Mouse (Mus musculus) heart, adult 2 months (tissue): Measurements from ENCODE around the gene Ntrk3. TPM values are rescaled to one million over a fixed set of nuclear protein-coding genes. Genes with fewer than 3 reads are reported as not detected.

Source experiments
- DNase-seq, 2 experiments: peaks; one replicate each; pipeline ENCODE4 v3.0.0; 2021
- H3K27ac ChIP-seq: fragments of 200-600 bp; 2 replicates; pipeline ENCODE4 v1.8.1; 2022
- H3K27me3 ChIP-seq: fragments of 200-500 bp; 2 replicates; pipeline ENCODE4 v1.6.1; 2012; ENCODE audit warnings: mild to moderate bottlenecking, low read length, inconsistent platforms, mixed read lengths; ENCODE audit not compliant: control insufficient read depth, insufficient read depth
- H3K36me3 ChIP-seq: fragments of 200-500 bp; 2 replicates; pipeline ENCODE4 v1.6.1; 2012; ENCODE audit warnings: low read length, inconsistent platforms; ENCODE audit not compliant: control insufficient read depth, insufficient read depth
- H3K4me1 ChIP-seq: fragments of 200-500 bp; 2 replicates; pipeline ENCODE4 v1.6.1; 2011; ENCODE audit warnings: low read length; ENCODE audit not compliant: control insufficient read depth, insufficient read depth
- H3K4me3 ChIP-seq: fragments of 200-600 bp; 2 replicates; pipeline ENCODE4 v1.8.1; 2022
- H3K79me2 ChIP-seq: fragments of 200-500 bp; replicated peaks from 2 replicates; pipeline ENCODE4 v1.6.1; 2012; ENCODE audit warnings: mild to moderate bottlenecking, inconsistent platforms, low read length, moderate library complexity, mixed read lengths; ENCODE audit not compliant: control insufficient read depth, insufficient read depth
- H3K9ac ChIP-seq: fragments of 200-500 bp; 2 replicates; pipeline ENCODE4 v1.6.1; 2012; ENCODE audit warnings: low read depth, mild to moderate bottlenecking, control low read depth, inconsistent platforms, low read length, mixed read lengths
- CTCF ChIP-seq: fragments of 200-600 bp; IDR thresholded peaks from 2 replicates; pipeline ENCODE4 v1.8.1; 2022; ENCODE audit warnings: antibody characterized with exemption, mild to moderate bottlenecking, moderate library complexity
- EP300 ChIP-seq: fragments of 200-500 bp; IDR thresholded peaks from 2 replicates; pipeline ENCODE4 v1.6.1; 2011; ENCODE audit warnings: low read depth, low read length, control low read depth; ENCODE audit not compliant: insufficient read depth
- POLR2A ChIP-seq: fragments of 200-500 bp; IDR thresholded peaks from 2 replicates; pipeline ENCODE4 v1.6.1; 2011; ENCODE audit warnings: mild to moderate bottlenecking, low read depth, low read length, control low read depth; ENCODE audit not compliant: insufficient read depth
- WGBS: fragments of 180-500 bp; shearing (Covaris S2); methylation state at CpG from one replicate; pipeline ENCODE4 v1.1.7; 2018; 5-methylcytosine and 5-hydroxymethylcytosine counted together
- intact Hi-C: fragments of 180-260 bp; cut with DNase I; formaldehyde crosslinking; loops from one replicate; pipeline ENCODE4 v1.15.1; 2025
- polyA plus RNA-seq: library from polyadenylated mRNA; depleted of rRNA; stranded (reverse); fragments of >200 nt; gene quantifications from 2 replicates; pipeline ENCODE4 v1.2.3, GENCODE M21; 2012
- total RNA-seq, 2 experiments: library from RNA; stranded (reverse); gene quantifications; 2 replicates each; pipeline ENCODE4 v1.2.3; 2021

Ntrk3 gene
- total and polyA plus RNA-seq, 3 experiments, result 1.4 to 9.1 (median 1.8) TPM

DNA sequence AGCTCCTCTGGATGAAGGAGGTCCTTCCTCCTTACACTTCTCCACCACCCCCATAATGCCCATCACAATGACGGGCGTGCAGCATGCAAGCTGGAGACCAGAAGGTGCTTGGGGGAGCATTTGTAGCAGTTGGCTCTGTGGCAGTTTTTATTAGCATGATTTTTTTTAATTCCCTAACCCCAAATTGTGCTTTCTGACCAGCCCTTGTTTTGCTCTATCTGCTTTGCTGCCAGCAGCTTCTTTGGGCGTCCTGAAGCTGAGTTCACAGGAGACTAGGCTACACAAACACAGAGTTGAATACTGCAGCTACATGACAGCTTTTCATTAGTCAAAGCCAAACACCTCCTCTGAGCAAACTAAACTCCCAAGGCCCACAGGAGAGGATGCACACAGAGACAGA lies 296.9 kb downstream of the Ntrk3 start:
- Histone ChIP-seq H3K4me1 (0 out of 2 replicates have a peak, but pooled peaks cover 1% of the 10 kb centered on the region), H3K27ac (no peak overlapping the region), H3K79me2 (no peaks in the 10 kb centered on the region), H3K27me3 (no peaks in the 10 kb centered on the region), H3K9ac (no peak overlapping the region), H3K36me3 (no peaks in the 10 kb centered on the region), H3K4me3 (no peak overlapping the region)
- no peak for TF ChIP-seq EP300
- TF ChIP-seq CTCF, result no peak
- no peak for TF ChIP-seq POLR2A
- no peak for DNase-seq
- 78% methylated on average over 3 of the region's 3 CpGs for WGBS
- intact Hi-C loops, result loop anchor here (5.0 kb wide), 1 partner anchor 126 kb away; no protein-coding TSS in a partner anchor

DNA sequence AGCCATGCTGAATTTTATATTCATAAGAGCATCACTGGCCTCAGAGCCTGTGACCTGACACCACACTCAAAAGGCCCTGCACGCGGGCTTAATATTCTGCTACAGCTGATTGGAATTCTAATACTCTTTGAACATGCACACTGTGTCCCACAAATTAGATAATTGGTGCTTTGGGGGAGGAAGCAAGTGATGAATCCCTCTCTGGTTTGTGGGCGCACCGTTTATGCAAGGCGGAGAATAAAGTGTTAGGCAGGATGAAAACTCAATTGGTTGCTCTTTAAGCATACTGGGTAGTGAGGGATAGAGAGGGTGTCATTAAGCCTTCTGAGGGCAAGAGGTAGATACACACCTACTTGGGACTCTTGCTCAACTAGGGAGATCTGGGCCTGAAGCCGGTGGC lies 297.3 kb downstream of the Ntrk3 start:
- no peak for DNase-seq
- 87% methylated on average over 6 of the region's 6 CpGs for WGBS
- intact Hi-C loops, result loop anchor here (5.0 kb wide), 1 partner anchor 127 kb away; no protein-coding TSS in a partner anchor
- Histone ChIP-seq H3K9ac (no peak overlapping the region), H3K79me2 (no peaks in the 10 kb centered on the region), H3K36me3 (no peaks in the 10 kb centered on the region), H3K27me3 (no peaks in the 10 kb centered on the region), H3K4me1 (0 out of 2 replicates have a peak, but pooled peaks cover 1% of the 10 kb centered on the region), H3K4me3 (no peak overlapping the region), H3K27ac (no peak overlapping the region)
- TF ChIP-seq CTCF, result no peak
- no peak for TF ChIP-seq EP300
- TF ChIP-seq POLR2A, result no peak

DNA sequence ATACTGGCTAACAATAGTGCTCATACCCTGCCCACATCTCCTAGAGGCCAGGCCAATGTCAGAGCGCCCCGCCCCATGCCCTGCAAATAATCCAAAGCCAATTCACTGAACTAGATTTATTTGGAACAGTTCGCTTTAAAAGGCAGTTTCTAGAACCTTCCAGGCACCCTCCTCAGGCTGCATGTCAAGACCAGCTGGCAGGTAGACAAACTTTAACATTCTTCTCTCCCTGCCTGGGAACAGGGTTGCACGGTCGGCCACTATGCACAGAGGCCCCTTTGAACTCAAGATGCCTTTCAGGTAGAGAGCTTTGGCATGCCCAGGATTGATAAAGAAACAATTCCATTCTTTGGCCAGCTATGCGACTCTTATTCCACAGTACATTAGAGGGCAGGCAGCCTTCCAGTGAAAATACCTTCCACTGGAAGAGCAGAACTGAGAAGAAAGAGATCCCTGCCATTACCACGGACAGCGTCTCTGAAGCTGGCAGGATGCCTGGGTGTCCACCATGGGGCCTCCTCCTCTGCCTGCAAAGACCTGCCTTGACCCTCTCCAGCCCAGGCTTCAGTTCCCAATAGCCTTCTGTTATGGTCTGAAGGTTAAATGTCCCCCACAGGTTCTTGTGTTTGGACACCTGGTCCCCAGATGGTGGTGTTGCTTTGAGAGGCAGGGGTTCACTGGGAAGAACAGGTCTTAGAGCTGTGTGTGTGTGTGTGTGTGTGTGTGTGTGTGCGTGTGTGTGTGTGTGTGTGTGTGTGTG lies 298.3 kb downstream of the Ntrk3 start:
- no peaks in the 10 kb centered on the region for H3K79me2 ChIP-seq
- no peaks in the 10 kb centered on the region for H3K36me3 ChIP-seq
- no peaks in the 10 kb centered on the region for H3K27me3 ChIP-seq
- WGBS, result 56% methylated on average over 9 of the region's 9 CpGs
- peak; percentile 53 to 66 for DNase-seq
- intact Hi-C loops, result loop anchor here (2.0 to 5.0 kb wide), 2 partner anchors 53 to 128 kb away; no protein-coding TSS in a partner anchor
- no peak overlapping the region for H3K4me3 ChIP-seq
- 0 out of 2 replicates have a peak, but pooled peaks have one; percentile 8 for TF ChIP-seq CTCF
- TF ChIP-seq EP300, result no peak
- H3K9ac ChIP-seq, result no peak overlapping the region
- H3K4me1 ChIP-seq, result 0 out of 2 replicates have a peak, but pooled peaks cover 1% of the 10 kb centered on the region
- H3K27ac ChIP-seq, result no peak overlapping the region

DNA sequence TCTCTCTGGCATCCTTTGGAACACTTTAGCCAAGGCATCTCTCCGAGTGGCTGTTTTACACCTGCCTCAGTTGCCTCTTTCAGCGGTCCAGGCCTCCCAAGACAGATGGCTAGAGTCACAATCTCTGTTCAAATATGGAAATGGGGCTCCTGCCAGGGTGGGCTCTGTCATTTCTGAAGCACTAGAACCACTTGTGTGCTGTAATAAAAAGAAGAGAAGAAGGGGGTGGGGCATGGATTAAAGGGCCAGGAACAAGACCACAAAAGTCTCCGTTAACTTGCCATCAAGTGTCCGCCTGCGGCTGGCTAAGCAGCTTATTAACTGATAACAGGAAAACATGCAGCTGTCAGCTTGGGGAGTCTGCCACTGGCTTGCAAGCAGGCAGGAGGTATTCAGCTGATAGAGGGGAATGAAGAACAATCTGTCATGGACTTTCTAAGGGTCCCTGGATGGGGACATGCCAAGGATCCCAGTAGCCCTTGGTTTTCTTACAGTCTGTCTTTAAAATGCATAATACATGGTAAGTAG lies 304.1 kb downstream of the Ntrk3 start:
- Histone ChIP-seq H3K79me2 (no peaks in the 10 kb centered on the region), H3K9ac (no peak overlapping the region), H3K27me3 (no peaks in the 10 kb centered on the region), H3K36me3 (no peaks in the 10 kb centered on the region), H3K27ac (no peak overlapping the region), H3K4me3 (no peak overlapping the region), H3K4me1 (no peaks in the 10 kb centered on the region)
- peak in 1 of 2 experiments; percentile 20 for DNase-seq
- WGBS, result 42% methylated on average over 5 of the region's 5 CpGs
- intact Hi-C loops, result no loop called here
- TF ChIP-seq EP300 (no peak), CTCF (no peak), POLR2A (no peak)

DNA sequence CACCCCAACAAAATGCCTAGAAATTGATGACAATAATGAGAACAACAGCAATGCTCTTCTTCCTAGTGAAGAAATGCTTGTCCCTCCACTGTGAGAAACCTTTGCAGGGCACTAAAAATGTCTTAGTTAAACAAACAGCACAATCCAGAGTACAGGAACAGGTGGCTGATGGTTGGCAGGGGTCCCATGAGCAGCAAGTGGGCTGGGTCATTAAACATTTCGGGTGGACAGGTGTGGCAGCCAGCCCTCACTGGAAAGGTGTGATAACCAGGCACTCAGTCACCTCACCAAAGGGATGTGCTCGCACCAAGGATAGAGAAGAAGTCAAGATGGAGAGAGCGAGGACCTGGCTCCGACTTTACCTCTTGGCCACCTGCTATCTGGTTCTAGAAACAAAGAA lies 306.2 kb downstream of the Ntrk3 start:
- TF ChIP-seq CTCF (no peak), EP300 (no peak), POLR2A (no peak)
- Histone ChIP-seq H3K4me1 (no peaks in the 10 kb centered on the region), H3K9ac (no peak overlapping the region), H3K27me3 (no peaks in the 10 kb centered on the region), H3K27ac (no peak overlapping the region), H3K4me3 (no peak overlapping the region), H3K36me3 (no peaks in the 10 kb centered on the region), H3K79me2 (no peaks in the 10 kb centered on the region)
- intact Hi-C loops, result no loop called here
- 83% methylated on average over 4 of the region's 4 CpGs for WGBS
- DNase-seq, result no peak

DNA sequence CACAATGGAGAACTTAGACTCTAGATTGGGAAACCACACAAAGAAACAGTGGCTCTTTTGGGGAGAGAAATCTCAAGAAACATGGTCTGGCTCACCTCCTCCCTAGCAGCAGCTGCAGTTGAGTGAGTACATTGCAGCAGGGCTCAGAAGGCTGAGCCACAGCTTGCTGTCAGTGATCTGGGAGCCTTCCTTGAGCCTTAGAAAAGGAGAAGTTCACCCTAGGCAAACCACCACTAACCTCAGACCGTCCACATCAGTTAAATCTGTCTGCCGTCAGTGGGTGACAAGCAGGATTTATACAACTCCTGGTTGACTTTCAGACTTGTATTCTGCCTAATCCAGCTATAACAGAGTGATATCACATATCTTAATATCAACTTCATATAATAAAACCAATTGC lies 325.6 kb downstream of the Ntrk3 start:
- Histone ChIP-seq H3K36me3 (no peaks in the 10 kb centered on the region), H3K9ac (no peak overlapping the region), H3K27ac (no peak overlapping the region), H3K4me3 (no peak overlapping the region), H3K4me1 (no peaks in the 10 kb centered on the region), H3K79me2 (no peaks in the 10 kb centered on the region), H3K27me3 (no peaks in the 10 kb centered on the region)
- TF ChIP-seq EP300 (no peak), CTCF (no peak), POLR2A (no peak)
- 84% methylated on average over 2 of the region's 2 CpGs for WGBS
- intact Hi-C loops, result no loop called here
- DNase-seq, result no peak
